Mouse (Mus musculus): ENCODE measurements at regions not wholly inside any gene's neighbourhood (a gene's known extent, or its start where the extent isn't known, plus 50 kb on each side); places are given as distances from the start of the nearest gene placed in this dataset.

DNA sequence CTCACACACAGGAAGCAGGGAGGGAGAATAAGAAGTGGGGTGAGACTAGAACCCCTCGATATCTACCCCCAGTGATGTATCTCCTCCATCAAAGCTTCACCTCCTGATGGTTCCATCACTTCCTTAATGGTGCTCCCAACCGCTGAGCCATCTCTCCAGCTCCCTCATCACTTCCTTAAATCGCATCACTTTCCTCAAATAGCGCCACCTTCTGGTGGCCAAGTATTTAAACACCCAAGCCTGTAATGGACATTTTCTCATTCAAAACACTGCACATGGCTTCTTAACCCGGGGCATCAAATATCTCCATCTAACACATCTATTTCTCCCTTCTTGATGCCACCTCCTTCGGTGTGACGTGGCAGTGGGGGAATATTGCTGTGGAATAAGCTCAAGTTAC lies 324.3 kb upstream of the Tmem132c start:
- no peak for TF ChIP-seq GATA1 (IDR thresholded peaks at IDR 0.05; ENCODE audit: low read length)
- no peak for TF ChIP-seq TAL1 (IDR thresholded peaks at IDR 0.05; ENCODE audit: low read length)
